Mouse (Mus musculus): ENCODE results near the gene Cradd. TPM values are rescaled to one million over a fixed set of nuclear protein-coding genes. Genes with fewer than 3 reads are reported as not detected.

The Cradd gene
- total RNA-seq, 2 experiments from 2014 or later: 5.6 to 5.9 TPM

DNA sequence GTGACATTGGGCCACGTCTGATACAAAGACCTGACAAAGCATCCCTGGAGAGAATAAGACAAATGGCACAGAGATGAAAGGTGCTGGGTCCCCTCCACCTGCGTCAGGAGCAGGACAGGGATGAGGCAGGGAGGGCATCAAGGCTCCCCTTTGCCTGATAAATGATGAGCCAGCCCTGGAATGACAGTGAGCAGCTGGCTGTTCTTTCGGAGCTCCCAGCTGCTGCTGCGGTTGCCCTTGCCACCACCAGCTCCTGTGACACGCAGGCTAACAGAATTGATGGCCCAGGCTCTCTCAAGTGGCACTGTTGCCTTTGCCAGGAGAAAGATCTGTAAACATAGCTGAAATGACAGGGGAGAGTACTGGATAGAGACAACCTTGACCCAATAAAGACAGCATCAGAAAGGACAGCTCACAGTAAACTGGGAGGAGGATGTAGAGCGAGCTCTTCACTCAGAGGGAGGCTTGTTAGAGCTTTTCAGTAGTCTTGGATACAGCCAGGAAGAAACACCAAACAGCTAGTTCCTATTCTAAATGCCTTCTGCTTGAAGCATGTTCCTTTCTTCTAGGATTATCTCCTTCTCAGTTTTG, 31.8 kb upstream of the Cradd start:
- no peak for DNase-seq (ENCODE audit: extremely low spot score in 1 of 2, low spot score in 2 of 2)
- Histone ChIP-seq H3K27ac (no peak overlapping the region), H3K4me3 (no peak overlapping the region)
- intact Hi-C loops (cut with DNase I): no loop called here
- TF ChIP-seq CTCF (IDR thresholded peaks at IDR 0.05): no peak

DNA sequence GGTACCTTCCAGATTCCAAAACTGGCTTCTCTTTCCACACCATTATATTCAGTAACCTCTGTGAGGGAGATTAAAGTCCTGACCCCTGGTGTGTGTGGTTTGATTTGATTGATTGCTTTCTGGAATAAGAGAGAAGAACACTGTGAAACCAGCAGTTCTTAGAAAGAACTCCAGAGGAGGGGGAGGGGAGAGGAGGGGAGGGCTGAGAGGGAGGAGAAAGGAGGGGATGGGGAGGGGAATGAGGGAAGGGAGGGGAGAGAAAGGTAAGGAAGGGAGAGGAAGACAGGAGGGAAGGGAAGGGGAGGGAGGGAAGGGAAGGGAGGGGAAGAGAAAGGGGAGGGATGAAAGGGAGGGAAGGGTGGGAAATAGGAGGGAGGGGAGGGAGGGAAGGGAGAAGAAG, 30.7 kb upstream of the Cradd start:
- Histone ChIP-seq H3K27ac (no peak overlapping the region), H3K4me3 (no peak overlapping the region)
- intact Hi-C loops (cut with DNase I): no loop called here
- TF ChIP-seq CTCF (IDR thresholded peaks at IDR 0.05): no peak
- DNase-seq (ENCODE audit: extremely low spot score in 1 of 2, low spot score in 2 of 2): no peak

DNA sequence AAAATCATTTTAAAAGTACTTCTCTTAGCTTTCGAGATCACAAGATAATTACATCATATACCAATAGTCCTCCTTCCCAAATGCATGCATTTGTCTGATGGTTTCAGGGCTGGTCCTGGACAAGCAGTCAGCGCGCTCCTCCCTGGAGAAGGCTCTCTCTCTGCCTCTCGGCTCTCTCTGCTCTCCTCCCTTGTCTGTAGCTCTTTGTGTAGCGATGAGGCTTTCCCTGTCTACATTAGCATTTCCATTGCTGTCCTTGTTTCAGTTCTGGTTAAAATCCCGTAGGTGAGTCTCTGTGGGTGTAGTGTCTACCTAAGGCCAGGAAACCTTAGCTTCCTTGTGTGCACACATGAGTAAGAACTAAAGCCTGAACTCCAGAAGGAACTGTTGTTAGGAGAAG, 30.1 kb upstream of the Cradd start:
- no peak for TF ChIP-seq CTCF (IDR thresholded peaks at IDR 0.05)
- intact Hi-C loops (cut with DNase I): no loop called here
- no peak for DNase-seq (ENCODE audit: extremely low spot score in 1 of 2, low spot score in 2 of 2)
- H3K27ac ChIP-seq: no peak overlapping the region
- no peak overlapping the region for H3K4me3 ChIP-seq

DNA sequence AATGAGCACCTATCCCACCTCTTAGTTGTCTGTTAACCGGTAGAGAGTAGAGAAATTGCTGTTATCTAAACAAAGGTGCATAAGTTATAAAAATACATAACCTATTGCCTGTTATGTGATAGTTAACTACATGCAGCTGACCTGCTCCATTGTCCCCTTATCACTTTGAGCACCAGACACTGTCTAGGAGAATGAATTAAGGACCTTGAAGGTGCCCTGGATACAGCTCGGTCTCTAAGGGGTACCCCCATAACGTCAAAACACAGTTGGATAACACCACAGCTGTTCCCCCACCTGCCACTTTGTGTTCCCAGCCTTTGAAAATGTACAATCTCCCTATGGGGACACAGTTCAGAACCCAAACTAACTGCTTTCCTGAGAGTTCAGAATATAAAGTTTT, 24.5 kb upstream of the Cradd start:
- no peak for DNase-seq (ENCODE audit: extremely low spot score in 1 of 2, low spot score in 2 of 2)
- Histone ChIP-seq H3K4me3 (no peak overlapping the region), H3K27ac (no peak overlapping the region)
- no peak for TF ChIP-seq CTCF (IDR thresholded peaks at IDR 0.05)
- intact Hi-C loops (cut with DNase I): no loop called here

- TF ChIP-seq CTCF (IDR thresholded peaks at IDR 0.05): no peak
- Histone ChIP-seq H3K4me3 (no peak overlapping the region), H3K27ac (no peak overlapping the region)
- intact Hi-C loops (cut with DNase I): no loop called here
- no peak for DNase-seq (ENCODE audit: extremely low spot score in 1 of 2, low spot score in 2 of 2)
Observed at GRCm38 (mm10) chr10:95347776-95348175, 23.8 kb upstream of the Cradd start.

GRCm38 (mm10) chr10:95342833-95343590, 19.1 kb upstream of the Cradd start:
- no peak for DNase-seq (ENCODE audit: extremely low spot score in 1 of 2, low spot score in 2 of 2)

GRCm38 (mm10) chr10:95340676-95341075, 16.7 kb upstream of the Cradd start:
- TF ChIP-seq CTCF (IDR thresholded peaks at IDR 0.05): no peak
- H3K4me3 ChIP-seq: no peak overlapping the region
- no peak overlapping the region for H3K27ac ChIP-seq
- intact Hi-C loops (cut with DNase I): no loop called here
- no peak for DNase-seq (ENCODE audit: extremely low spot score in 1 of 2, low spot score in 2 of 2)

More at GRCm38 (mm10) chr10:95342833-95343590, 19.1 kb upstream of the Cradd start:
- Histone ChIP-seq H3K4me3 (no peak overlapping the region), H3K27ac (no peak overlapping the region)
- intact Hi-C loops (cut with DNase I): no loop called here
- no peak for TF ChIP-seq CTCF (IDR thresholded peaks at IDR 0.05)

GRCm38 (mm10) chr10:95337589-95337988, 13.7 kb upstream of the Cradd start:
- TF ChIP-seq CTCF (IDR thresholded peaks at IDR 0.05): no peak
- DNase-seq (ENCODE audit: extremely low spot score in 1 of 2, low spot score in 2 of 2): no peak
- no peak overlapping the region for H3K4me3 ChIP-seq
- intact Hi-C loops (cut with DNase I): no loop called here
- H3K27ac ChIP-seq: no peak overlapping the region

DNA sequence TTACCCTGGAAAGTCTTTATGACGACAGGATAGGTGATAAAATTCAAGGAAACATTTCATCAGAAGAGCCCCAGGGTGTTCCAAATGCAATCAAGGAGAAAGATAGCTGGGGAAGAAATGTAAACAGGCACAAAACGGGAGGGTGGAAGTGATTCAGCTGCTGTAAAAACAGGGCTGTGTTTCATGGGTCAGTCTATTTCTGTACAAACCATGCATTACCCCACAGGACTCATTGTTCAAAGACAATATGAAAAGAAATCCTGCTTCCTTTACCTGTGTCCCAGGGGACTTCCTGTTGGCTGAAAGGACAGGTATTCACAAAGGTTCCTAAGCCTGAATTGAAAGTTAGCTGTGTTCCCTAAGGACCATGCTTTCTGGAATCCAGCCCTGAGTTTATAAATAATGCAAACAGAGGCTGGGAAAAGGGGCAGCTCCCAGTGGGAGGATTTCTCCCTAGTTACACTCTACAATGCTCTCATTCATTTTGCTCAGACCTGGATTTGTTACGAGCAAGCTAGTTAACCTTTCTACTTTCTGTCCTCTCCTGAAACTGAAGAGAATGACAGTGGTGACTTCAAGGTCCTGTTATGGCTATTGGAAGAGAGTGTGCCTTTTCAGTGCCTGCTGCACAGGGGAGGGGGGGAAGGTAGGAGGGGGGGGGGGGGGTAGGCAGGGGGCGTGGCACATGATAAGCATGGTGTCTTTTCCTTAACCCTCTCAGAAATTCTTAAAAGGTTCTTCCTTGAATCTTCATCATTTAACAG, 13.0 kb upstream of the Cradd start:
- Histone ChIP-seq H3K4me3 (no peak overlapping the region), H3K27ac (no peak overlapping the region)
- intact Hi-C loops (cut with DNase I): no loop called here
- DNase-seq (ENCODE audit: extremely low spot score in 1 of 2, low spot score in 2 of 2): no peak
- no peak for TF ChIP-seq CTCF (IDR thresholded peaks at IDR 0.05)

DNA sequence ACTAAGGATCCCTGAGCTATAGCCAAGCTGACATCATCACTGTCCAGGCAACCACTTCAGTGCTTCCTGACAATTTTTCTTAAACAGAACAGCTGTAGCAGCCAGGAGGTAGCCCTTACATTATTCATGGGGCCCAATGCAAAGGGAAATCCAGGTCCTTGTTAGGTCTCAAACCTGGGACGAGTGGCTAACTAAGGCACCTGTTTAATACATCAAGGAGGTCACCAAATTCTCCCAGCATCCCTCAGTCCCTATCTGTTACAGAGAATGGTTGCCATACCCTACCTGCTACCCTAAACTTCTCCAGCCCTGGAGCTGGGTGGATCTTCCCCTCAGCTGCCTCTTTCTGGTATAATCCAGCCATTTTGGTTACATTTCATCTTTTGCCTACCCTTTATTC, 10.9 kb upstream of the Cradd start:
- no peak overlapping the region for H3K4me3 ChIP-seq
- DNase-seq (ENCODE audit: extremely low spot score in 1 of 2, low spot score in 2 of 2): no peak
- intact Hi-C loops (cut with DNase I): no loop called here
- H3K27ac ChIP-seq: no peak overlapping the region
- no peak for TF ChIP-seq CTCF (IDR thresholded peaks at IDR 0.05)

DNA sequence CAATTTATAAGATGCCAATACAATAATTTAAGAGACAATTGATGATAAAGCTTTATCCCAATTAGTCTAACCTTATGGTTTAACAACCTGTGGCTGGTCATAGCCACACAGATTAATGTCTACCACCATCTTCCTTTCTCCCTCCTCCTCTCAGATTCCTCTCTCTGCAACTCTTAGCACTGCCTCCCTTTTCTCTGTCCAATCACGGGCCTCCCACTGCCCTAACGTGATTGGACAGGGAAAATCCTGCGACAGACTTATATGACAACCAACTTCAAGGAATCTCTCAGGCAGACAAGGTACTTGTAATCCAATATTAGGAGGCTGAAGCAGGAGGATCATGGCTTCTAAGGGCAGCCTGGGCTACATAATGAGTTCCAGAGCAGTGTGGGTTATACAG, 8.7 kb upstream of the Cradd start:
- intact Hi-C loops (cut with DNase I): no loop called here
- no peak for DNase-seq (ENCODE audit: extremely low spot score in 1 of 2, low spot score in 2 of 2)
- Histone ChIP-seq H3K27ac (no peak overlapping the region), H3K4me3 (no peak overlapping the region)
- no peak for TF ChIP-seq CTCF (IDR thresholded peaks at IDR 0.05)
